Mouse (Mus musculus): Measurements from ENCODE around the gene Rftn1. TPM values are rescaled to one million over a fixed set of nuclear protein-coding genes. Genes with fewer than 3 reads are reported as not detected.

The Rftn1 gene
- polyA plus RNA-seq (2017; shearing (Covaris generic)), result 41.2 TPM

DNA sequence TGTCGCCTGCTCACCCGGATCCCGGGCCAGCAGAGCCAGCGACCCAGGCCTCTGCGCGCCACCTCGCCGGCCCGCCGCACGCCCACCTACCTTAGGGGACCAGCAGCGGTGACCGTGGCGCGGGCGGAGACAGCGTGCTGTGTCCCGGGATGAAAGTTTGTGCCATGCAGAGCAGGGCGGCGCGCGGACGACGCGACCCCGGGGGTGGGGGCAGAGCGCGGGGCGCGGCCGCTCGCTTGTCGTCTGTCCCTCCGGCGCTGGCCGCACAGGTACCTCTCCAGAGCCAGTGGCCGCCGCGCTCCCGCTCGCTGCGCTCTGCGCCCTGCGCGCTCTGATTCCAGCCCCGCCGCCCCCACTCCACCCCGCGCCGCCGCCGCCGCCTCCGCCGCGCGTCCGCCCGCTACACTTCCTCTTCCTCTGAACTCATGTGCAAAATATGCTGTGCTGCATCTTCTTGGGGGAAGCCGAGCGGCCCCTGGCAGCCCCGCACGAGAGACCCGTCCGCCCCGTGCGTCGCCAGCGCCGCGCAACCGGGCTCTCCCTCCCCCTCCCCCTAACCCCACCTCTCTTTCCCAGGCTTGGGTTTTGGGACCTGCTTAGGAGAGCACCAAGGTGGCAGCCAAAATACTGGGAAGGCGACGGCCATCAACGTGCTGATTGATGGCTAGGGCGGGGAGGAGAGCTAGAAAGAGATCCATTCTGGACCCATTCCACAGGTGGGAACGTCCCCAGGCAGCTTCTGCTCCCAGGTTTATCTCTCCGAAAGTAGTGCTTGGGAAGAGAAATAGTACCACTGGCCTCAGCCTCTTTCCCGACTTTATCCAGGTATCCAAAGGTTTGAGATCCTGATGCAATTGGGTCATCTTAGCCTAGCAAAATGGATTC lies at the start of gene Rftn1:
Gene Rftn1 (minus strand): TSS at position 544 of the 885 bp plus-strand sequence.

Other genes starting within 250 kb of the Rftn1 start
- gene Dazl, start 103.0 kb upstream of the Rftn1 start, polyA plus RNA-seq (2017; shearing (Covaris generic)), result 0.22 TPM

Measured in inflammation-experienced regulatory T-cells, adult 16 weeks (primary cell).